Mouse (Mus musculus): Measurements from ENCODE around the gene Fgfrl1.
"Not testable (repeated sequence)": the region's sequence is repeated elsewhere in the genome, so short reads cannot be mapped to it uniquely, and the experiment has no call there.

Fgfrl1 gene

DNA sequence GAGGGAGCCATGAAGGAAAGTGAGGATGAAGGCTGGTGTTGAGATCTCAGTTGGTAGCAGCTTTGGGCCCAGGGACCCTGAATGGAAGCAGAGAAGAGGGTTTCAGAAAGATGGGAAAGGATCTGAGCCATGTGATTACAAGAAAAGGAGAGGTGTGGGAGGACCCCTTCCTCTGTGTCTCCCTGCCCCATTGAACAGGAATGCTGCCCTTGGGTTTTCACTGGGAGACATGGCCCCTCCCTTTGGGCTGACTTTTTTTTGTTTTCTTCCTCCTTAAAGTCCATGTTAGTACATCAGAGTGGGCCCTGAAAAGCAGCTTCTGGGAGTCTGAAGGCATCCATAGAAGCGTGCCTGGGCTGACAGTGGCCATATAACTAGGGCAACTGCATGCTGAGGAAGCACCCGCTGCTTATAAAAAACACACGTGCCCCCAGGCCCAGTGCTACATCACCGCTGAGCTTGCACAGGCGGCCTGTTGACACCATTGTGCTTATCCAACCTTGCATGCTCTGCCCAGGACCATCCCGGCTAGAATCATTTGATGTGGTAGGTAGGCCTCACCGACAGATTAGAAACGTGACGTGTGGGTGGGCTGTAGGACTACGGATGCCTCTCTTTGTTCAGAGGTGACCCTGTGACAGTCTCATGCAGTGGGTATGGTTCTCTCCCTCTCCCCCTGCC is 9.3 kb downstream of the Fgfrl1 start:
- DNase-seq, result no peak

DNA sequence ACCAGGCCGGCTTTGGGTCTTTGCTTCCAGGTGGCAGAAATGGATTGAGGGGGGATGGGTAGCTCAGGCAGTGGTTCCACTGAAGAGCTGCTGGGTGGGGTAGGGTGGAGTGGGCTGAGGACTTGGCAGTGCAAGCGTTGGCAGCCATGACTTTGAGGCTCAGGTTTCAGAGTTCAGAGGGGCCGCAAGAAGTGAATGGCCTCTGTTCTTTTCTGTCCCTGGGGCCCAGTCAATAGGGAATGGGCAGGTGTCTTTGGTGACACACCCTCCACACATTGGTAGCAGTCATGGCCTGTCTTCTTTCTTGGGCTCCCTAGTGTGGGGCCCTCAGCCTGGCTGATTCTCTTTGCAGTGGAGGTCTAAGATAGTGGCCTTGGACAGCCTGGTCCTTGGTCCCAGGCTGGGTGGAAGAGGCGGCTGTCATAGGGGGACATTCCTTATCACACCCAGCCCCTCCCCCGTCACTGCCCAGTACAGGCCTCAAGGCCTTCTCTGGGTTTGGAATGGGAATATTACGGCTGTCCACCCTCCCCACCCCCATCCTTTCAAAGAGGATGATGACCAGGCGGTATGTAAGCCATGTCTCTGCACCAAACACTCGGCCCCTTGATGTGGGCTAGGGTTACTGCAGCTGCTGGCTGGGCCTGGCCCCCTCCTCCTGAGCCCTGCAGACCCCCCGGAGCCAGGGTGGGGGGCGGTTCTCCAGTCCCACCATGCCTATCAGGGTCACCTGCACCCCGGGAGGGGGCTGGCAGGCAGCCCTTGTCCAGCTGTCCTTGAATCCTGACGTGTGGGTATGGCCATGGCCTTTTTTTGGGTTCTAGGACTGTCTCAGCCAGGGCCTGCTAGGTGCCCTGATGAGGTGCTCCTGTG is 11.8 kb downstream of the Fgfrl1 start:
- no peak for DNase-seq

DNA sequence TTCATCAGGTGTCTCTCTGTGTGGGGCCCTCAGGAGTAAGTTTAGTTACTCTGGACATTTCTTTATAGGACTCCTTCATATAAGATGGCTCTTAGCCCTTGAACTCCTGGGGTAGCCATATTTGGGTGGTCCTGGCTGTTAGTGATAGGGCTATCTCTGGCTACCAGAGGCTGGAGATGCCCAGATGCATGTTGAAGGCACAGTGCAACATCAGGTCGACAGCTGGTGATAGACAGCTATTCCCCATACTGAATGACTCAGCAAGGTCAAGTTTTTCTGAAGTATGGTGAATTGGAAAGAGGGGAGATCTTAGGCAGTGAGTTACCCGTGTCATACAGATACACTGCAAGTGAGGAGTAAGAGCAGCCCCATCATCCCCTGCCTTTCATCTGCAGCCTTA is 15.6 kb downstream of the Fgfrl1 start:
- DNase-seq, result no peak

- DNase-seq, result no peak
Observed at GRCm38 (mm10) chr5:108708419-108708818, 16.2 kb downstream of the Fgfrl1 start.

DNA sequence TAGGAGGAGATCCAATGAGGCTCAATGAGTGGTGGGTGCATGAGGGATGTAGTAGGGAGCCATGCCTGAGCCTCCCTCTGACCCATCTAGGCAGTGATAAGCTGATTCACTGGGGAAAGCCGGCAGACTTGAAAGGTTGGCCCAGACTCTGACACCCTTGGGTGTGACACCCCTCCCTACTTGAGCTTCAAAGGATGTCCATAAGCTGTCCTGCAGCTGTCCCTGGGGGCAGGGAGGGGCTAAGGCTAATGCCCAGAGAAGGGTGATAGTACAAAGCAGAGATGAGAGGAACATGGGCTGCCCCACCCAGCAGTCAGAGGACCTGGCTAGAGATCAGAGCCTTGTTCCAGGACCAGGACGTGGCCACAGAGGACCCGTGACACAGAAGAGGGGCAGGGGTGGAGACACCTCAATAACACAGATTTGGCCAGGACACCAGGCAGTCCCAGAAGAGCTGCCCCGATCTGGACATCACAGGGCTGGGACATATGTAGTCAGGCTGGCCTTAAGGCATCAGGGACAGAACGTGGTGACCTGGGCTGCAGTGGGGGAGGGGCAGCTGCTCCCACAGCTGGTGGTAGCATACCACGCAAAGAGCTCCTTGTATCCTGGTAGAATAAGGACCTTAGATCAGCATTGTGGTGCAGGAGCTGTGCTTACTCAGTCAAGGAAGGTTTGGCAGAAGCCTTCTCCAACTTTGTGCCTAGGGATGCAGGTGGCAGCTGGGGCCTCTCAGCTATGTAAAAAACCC is 17.0 kb downstream of the Fgfrl1 start:
- DNase-seq, result no peak

GRCm38 (mm10) chr5:108711968-108712367 is 19.8 kb downstream of the Fgfrl1 start:
- DNase-seq, result no peak

GRCm38 (mm10) chr5:108713096-108713495 is 20.9 kb downstream of the Fgfrl1 start:
- no peak for DNase-seq

GRCm38 (mm10) chr5:108713691-108714090 is 21.5 kb downstream of the Fgfrl1 start:
- no peak for DNase-seq

DNA sequence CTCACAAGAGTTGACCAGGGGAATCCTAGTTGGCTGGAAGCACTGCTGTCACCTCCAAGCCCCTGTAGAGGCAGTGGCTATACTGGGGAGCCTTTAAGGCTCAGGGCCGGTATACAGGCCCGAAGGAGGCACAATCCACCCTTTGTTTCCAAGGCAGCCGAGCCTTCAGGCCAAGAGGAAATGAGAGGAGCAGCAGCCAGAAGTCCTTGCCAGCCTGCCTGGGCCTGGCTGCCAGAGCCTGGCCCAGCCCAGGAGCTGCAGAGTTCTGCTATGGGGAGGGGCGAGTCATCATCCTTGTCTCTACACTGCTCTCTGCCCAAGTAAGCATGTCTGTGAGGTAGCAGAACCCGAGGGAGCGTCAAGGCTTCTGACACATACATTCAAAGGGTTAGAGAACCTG is 22.0 kb downstream of the Fgfrl1 start:
- DNase-seq, result peak in 1 of 2 experiments; percentile 25

- no peak for DNase-seq
Observed at GRCm38 (mm10) chr5:108715974-108716373, 23.8 kb downstream of the Fgfrl1 start.

DNA sequence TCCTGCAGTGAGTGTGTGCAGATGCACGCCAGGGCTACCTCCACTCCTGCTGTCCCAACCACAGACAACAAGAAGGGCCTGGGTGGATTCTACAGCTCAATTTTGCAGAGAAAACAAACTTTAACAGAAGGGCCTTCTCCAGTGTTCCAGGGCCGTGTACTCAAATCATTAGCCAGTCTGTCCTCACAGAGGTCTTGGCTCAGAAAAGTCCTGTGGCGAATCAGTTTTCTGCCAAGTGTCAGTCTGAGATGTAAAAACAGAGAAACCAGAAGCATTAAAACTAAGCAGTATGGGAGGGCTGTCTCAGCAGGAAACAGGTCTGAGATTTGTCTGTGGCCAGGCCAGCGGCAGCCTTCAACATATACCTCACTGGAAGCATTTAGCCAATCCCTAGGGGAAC is 25.9 kb downstream of the Fgfrl1 start:
- peak in 1 of 2 experiments; percentile 22 for DNase-seq

- no peak for DNase-seq
Observed at GRCm38 (mm10) chr5:108719761-108720160, 27.6 kb downstream of the Fgfrl1 start.

GRCm38 (mm10) chr5:108724006-108724405 is 31.8 kb downstream of the Fgfrl1 start:
- DNase-seq, result no peak

DNA sequence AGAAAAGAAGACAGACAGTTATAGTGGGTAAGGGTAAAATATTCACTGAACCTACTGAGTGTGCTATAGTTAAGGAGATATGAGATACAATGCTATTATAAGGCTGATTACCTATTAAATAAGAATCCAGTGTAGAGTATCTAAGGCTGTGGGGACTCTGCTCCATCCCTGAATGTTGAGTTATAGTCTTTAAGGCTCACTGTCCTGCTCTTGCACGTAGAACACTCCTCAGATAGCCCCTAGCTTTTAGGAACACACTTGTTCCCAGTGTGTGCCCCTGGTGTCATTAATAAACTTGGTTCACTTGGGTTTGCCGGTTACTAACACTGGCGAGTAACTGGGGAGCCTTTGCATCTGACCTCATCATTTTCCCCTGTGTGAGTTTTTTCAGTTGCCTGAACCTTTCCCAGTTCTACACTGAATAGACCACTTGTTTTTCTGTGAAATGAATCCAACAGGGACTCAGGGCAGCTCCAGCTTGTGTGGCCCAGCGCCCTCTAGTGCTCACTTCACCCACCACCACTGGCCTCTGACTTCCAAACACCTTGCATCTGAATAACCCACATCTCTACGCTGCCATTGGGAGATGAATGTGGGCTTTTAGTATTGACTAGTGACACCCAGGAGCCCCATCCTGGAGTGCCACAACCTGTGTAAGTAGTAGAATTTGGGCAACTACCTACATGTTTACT is 34.5 kb downstream of the Fgfrl1 start:
- peak; percentile 73 to 75 for DNase-seq

DNA sequence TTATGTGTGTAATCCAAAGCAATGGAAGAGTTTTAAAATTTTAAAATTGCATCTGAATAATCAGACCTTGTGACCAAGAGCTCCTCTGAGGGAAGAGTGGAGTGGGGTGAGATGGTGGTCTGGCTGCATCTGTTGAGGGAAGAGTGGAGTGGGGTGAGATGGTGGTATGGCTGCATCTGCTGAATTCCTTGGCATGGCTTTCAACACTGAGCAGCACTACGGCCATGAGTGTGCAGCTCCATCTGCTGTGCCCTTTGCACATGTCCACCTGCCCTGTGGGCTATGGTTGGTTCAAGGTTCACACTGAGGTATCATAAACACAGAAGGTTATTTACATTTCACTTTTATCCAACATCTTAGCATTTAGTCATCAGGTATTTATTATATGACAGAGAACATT is 35.2 kb downstream of the Fgfrl1 start:
- no peak for DNase-seq

DNA sequence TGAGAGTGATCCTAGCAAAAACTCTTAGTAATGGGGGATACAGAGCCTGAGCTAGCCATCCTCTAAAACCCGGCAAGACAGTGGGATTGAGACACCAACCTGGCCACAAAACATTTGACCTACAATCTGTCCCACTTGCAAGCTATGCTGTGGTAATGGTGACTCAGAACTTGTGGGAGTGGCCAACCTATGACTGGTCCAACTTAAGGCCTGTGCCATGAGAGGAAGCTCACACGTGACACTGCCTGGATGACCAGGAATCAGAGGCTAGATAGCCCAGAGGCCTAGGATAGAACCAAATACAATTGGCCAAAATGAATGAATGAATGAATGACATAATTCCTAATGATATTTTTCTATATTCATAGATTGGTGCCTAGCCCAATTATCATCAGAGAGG is 49.7 kb downstream of the Fgfrl1 start:
- DNase-seq, result no peak

- no peak for DNase-seq
Observed at GRCm38 (mm10) chr5:108742596-108742995, 50.4 kb downstream of the Fgfrl1 start.

DNA sequence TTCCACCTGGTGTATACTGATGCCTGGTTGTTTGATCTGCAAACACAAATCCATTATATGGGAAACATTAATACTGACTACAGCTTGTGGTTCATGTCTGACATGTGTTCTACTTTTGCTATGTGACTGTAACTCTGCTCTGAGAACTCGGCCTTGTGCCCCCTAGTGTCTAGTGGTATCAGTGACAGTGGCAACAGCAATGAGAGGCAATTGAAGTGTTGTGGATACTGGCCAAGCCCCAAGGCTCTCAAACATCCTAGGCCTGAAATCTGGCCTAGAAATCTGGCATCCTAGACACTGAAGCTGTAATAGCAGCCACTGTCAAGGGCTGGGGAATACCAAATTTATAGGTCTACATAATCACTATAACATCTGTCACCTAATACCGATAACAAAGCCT is 51.7 kb downstream of the Fgfrl1 start:
- no peak for DNase-seq

DNA sequence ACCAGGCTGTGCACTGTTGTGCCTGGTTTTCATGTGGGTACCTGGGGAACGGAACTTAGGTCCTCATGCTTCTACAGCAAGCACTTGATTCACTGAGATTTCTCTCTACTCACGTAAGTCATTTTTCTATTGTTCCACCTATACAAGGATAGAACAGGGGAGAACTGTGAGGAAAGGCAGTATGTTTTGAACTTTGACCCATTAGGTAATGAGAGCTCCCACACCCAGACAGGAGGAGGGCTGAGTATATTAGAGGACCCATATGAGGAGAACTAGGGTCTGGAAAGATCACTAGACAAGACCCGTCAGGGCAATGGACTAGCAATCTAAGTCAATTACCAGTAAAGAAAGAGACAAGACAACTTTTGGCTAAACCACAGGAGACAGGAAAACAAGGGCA is 52.4 kb downstream of the Fgfrl1 start:
- DNase-seq, result no peak

GRCm38 (mm10) chr5:108750328-108751210 is 58.4 kb downstream of the Fgfrl1 start:
- no peak for DNase-seq

- DNase-seq, result not testable (repeated sequence)
Observed at GRCm38 (mm10) chr5:108751258-108751657, 59.1 kb downstream of the Fgfrl1 start.

Measured in cerebellum, postnatal 36 days (tissue).